Mouse (Mus musculus) hindbrain, embryonic 13.5 days (tissue): Measurements from ENCODE around the gene Olfr1416. TPM values are rescaled to one million over a fixed set of nuclear protein-coding genes. Genes with fewer than 3 reads are reported as not detected.
A peak's percentile ranks its signal among the peaks of the same experiment; 100 is the strongest.

Source experiments
- ATAC-seq: fragments of 200-750 bp; cut with Nextera tagmentation; 2 replicates; pipeline ENCODE4 v1.8.0; 2017; ENCODE audit warnings: moderate TSS enrichment; ENCODE audit not compliant: low FRiP score
- H3K27ac ChIP-seq: fragments of 300-500 bp; sonication (generic); 2 replicates; pipeline ENCODE4 v1.5.1; 2015; ENCODE audit warnings: inconsistent platforms, mild to moderate bottlenecking, moderate library complexity
- H3K27me3 ChIP-seq: fragments of 300-500 bp; sonication (generic); 2 replicates; pipeline ENCODE4 v1.6.1; 2015; ENCODE audit warnings: mild to moderate bottlenecking, inconsistent platforms
- H3K36me3 ChIP-seq: fragments of 300-500 bp; sonication (generic); 2 replicates; pipeline ENCODE4 v1.6.1; 2015; ENCODE audit warnings: mild to moderate bottlenecking, inconsistent platforms
- H3K4me1 ChIP-seq: fragments of 300-500 bp; sonication (generic); replicated peaks from 2 replicates; pipeline ENCODE4 v1.6.1; 2015; ENCODE audit warnings: inconsistent platforms
- H3K4me2 ChIP-seq: fragments of 300-500 bp; sonication (generic); 2 replicates; pipeline ENCODE4 v1.6.1; 2015; ENCODE audit warnings: inconsistent platforms, mild to moderate bottlenecking, moderate library complexity
- H3K4me3 ChIP-seq: fragments of 300-500 bp; sonication (generic); 2 replicates; pipeline ENCODE4 v1.5.1; 2015; ENCODE audit warnings: mild to moderate bottlenecking, inconsistent platforms
- H3K9ac ChIP-seq: fragments of 300-500 bp; sonication (generic); 2 replicates; pipeline ENCODE4 v1.6.1; 2015; ENCODE audit warnings: mild to moderate bottlenecking, inconsistent platforms
- H3K9me3 ChIP-seq: fragments of 300-500 bp; sonication (generic); 2 replicates; pipeline ENCODE4 v1.6.1; 2016; ENCODE audit warnings: inconsistent platforms
- WGBS: fragments of 180-500 bp; shearing (Covaris S2); methylation state at CpG from one replicate; pipeline ENCODE4 v1.1.7; 2015; 5-methylcytosine and 5-hydroxymethylcytosine counted together
- polyA plus RNA-seq: library from polyadenylated mRNA; unstranded; fragments of >200 nt; fragmentation: Nextera tagmentation; extraction: Ambion mirVana; gene quantifications from 2 replicates; pipeline ENCODE4 v1.2.1, GENCODE M21; 2015

Olfr1416 gene
- polyA plus RNA-seq, 1 experiment from 2014 or later = not detected

DNA sequence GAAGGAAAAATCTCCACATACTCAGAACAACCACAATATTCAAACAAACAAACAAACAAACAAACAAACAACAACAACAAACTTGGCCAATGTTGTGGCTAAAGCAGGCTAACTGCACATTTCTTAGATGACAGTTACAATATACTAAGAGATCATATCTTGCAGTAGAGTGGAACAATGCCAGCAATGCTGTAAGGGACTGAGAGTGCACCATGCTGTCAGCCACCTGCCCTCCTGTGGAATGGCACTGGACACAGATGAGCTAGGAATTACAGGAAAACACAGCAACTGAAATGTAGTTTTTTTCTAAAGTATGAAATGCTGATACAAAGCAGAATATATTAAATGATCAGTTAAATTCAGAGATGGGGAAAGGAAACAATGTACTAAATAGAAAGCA, 27.2 kb downstream of the Olfr1416 start:
- Histone ChIP-seq H3K27ac (no peak overlapping the region), H3K4me2 (no peak overlapping the region), H3K4me1 (no peaks in the 10 kb centered on the region), H3K36me3 (peaks cover 91% of the 10 kb centered on the region), H3K4me3 (no peak overlapping the region), H3K9me3 (no peaks in the 10 kb centered on the region), H3K27me3 (no peaks in the 10 kb centered on the region), H3K9ac (no peak overlapping the region)
- no peak for ATAC-seq

DNA sequence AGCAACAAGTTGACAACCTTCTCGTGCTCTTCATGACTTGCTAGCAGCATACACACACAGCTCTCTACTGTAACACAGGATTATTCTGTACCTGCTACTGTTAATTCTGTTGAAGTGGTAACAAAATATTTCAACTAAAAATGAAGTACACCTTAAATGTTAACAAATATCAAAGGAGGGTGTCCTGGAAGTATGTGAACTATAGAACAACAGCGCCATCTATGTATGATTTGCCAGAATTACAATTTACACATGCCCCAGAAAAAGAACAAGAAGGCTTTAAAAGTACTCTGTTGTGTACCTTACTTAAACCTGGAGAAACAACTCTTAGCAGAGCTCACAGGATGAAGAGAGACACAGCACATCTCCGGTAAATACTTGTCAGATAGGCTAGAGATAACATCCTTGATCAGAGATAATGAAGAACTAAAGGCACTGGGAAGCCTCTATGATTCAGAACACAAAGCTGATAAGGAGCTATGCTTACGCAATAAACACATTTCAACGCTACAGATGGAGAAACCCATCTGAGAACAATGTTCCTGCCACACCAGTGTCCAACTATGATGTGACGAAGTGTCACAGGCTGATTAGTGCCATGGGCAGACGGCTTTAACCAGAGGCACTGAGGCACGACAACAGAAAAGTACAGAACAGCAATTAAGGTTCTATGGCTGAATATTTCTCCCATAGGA, 31.0 kb downstream of the Olfr1416 start:
- Histone ChIP-seq H3K4me3 (no peak overlapping the region), H3K27me3 (no peaks in the 10 kb centered on the region), H3K4me2 (no peak overlapping the region), H3K36me3 (peaks cover 91% of the 10 kb centered on the region), H3K9ac (no peak overlapping the region), H3K27ac (no peak overlapping the region), H3K4me1 (no peaks in the 10 kb centered on the region), H3K9me3 (no peaks in the 10 kb centered on the region)
- WGBS = 80% methylated on average over 8 of the region's 8 CpGs
- ATAC-seq = no peak

- H3K9me3 ChIP-seq = no peaks in the 10 kb centered on the region
- peaks cover 92% of the 10 kb centered on the region for H3K36me3 ChIP-seq
- no peaks in the 10 kb centered on the region for H3K4me1 ChIP-seq
- 85% methylated on average over 3 of the region's 3 CpGs for WGBS
- no peak overlapping the region for H3K4me3 ChIP-seq
- no peak overlapping the region for H3K4me2 ChIP-seq
- H3K9ac ChIP-seq = no peak overlapping the region
- no peaks in the 10 kb centered on the region for H3K27me3 ChIP-seq
- ATAC-seq = no peak
- no peak overlapping the region for H3K27ac ChIP-seq
Observed at GRCm38 (mm10) chr1:92448293-92448692, 36.6 kb downstream of the Olfr1416 start.

DNA sequence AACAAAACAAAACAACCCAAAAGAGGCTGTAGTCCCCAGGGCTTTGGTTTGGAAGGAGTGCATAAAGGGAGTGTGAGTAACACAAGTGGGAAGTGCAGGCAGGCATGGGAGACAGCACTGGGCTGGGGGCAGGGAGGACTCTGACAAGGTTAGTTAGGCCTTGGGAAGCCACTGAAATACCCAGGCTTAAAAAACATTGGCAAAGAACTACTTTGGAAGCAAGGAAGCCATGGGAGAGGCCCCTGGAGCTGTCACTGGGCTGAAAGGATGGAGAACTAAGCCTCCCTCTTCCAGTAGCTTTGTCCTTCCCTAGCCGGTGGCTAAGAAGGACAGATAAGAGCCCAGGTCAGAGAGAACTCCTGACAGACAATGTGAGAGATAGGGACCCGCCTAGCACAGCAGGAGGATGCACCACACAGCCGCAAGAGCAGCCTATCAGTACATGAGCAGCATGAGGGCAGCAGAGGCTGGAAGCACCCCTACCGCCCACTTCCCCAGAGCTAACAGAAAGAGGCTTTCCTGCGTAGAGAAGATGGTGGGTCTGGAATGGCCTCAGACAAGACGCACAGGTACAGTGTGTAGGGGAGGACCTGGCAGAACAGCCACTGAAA, 43.4 kb downstream of the Olfr1416 start:
- WGBS = 69% methylated on average over 6 of the region's 6 CpGs
- H3K27me3 ChIP-seq = no peaks in the 10 kb centered on the region
- H3K36me3 ChIP-seq = peaks cover 74% of the 10 kb centered on the region
- H3K4me3 ChIP-seq = no peak overlapping the region
- H3K27ac ChIP-seq = no peak overlapping the region
- no peak overlapping the region for H3K4me2 ChIP-seq
- H3K9ac ChIP-seq = no peak overlapping the region
- H3K9me3 ChIP-seq = no peaks in the 10 kb centered on the region
- H3K4me1 ChIP-seq = peaks cover 20% of the 10 kb centered on the region
- no peak for ATAC-seq

DNA sequence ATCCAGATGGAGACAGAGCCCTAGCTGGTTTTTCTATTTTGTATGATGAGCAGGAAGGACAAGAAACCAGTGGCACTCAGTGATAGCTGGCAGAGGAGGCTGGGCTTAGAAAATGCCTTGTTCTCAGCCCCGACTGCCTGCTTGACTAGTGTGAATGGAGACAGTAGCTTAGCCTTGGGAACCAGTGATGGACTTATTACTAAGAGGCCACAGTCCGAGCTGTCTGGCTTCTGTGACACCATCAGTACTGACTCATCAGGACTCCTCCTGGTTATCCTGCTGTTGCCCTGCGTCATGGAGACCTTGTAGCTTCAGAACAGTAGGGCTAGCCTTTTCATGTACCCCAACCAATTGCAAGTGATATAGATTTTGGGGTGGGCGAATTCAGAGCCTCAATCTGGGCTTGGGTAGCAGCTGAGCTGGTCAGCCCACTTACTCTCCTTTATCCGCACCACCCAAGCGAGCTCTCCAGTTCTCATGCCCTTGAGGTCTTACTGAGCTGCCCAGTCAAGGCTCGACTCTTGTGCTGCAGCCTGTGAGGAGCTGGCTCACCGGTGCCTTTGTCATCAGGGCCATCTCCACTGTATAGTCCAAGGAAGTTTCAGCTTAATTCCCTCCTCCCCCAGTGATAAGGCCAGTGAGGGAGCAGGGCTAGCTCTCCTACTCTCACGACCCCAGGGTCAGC, 44.7 kb downstream of the Olfr1416 start:
- no peak overlapping the region for H3K4me2 ChIP-seq
- 96% methylated on average over 9 of the region's 9 CpGs for WGBS
- H3K36me3 ChIP-seq = peaks cover 63% of the 10 kb centered on the region
- H3K9me3 ChIP-seq = no peaks in the 10 kb centered on the region
- no peak overlapping the region for H3K27ac ChIP-seq
- H3K4me1 ChIP-seq = peaks cover 22% of the 10 kb centered on the region
- ATAC-seq = no peak
- H3K9ac ChIP-seq = no peak overlapping the region
- H3K27me3 ChIP-seq = no peaks in the 10 kb centered on the region
- H3K4me3 ChIP-seq = no peak overlapping the region

DNA sequence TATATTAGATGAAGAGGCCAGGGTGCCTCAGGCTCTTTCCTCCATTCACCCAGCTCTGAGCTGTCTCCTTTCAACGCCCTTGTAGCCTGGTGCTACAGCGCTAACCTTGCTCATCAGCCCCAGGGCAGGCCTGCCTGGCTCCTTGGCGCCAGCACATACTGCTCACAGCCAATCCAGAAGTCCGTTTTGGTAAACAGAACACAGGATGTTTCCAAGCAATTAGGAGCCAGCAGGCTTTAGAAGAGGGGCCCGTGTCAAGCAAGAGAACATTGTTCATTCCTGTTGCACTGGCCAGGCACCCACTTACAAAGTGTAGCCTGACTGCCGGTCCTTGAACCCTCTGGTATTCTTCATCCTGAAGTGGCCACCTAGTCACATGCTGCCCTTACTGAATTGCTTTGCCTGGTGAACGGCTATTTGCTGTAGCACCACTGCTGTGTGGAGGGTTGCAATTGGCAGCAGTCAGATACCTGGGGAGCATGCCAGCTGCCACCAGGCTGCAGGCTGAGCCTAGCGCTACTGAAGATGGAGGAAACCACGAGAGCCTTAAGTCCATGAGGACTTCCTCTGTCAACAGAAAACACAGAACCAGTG, 47.1 kb downstream of the Olfr1416 start:
- Histone ChIP-seq H3K4me3 (no peak overlapping the region), H3K36me3 (peaks cover 43% of the 10 kb centered on the region), H3K4me2 (no peak overlapping the region), H3K9ac (no peak overlapping the region), H3K9me3 (no peaks in the 10 kb centered on the region), H3K27ac (peak overlapping the region; percentile 30; the same call in 1 of the 2 replicates), H3K4me1 (peaks cover 22% of the 10 kb centered on the region), H3K27me3 (no peaks in the 10 kb centered on the region)
- WGBS = 59% methylated on average over 9 of the region's 9 CpGs
- ATAC-seq = peak; percentile 50; the same call in 1 of the 2 replicates

DNA sequence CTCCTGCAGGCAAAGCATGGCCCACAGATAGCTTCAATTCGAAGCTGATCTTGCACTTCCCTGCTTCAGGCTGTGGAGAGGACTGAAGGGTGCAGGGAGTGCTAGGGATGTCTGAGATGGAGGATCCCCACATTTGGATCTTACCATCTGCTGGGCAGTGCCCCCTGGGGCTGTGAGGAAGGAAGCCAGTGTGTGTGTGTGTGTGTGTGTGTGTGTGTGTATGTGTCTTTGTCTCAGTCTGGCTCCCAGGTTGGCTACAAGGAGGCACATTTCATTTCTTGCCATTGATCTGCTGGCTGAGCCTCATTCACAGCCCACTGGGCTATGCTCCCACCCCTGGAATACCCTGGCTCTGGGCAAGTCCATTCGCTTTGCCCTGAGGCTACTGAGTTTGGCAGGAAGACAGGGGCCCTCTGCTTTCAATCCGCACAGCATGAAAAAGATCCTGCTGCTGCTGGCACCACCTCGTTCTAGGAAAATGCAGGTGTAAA, 48.0 kb downstream of the Olfr1416 start:
- H3K9me3 ChIP-seq = no peaks in the 10 kb centered on the region
- no peak for ATAC-seq
- no peak overlapping the region for H3K4me2 ChIP-seq
- H3K4me3 ChIP-seq = no peak overlapping the region
- 52% methylated on average over 4 of the region's 4 CpGs for WGBS
- H3K36me3 ChIP-seq = peaks cover 34% of the 10 kb centered on the region
- peaks cover 28% of the 10 kb centered on the region for H3K4me1 ChIP-seq
- no peaks in the 10 kb centered on the region for H3K27me3 ChIP-seq
- H3K9ac ChIP-seq = peak overlapping the region; percentile 43; the same call in 1 of the 2 replicates
- peak overlapping the region; percentile 55; the same call in 1 of the 2 replicates for H3K27ac ChIP-seq

- no peak overlapping the region for H3K4me2 ChIP-seq
- H3K4me1 ChIP-seq = peaks cover 32% of the 10 kb centered on the region
- H3K27ac ChIP-seq = no peak overlapping the region
- peaks cover 19% of the 10 kb centered on the region for H3K36me3 ChIP-seq
- H3K27me3 ChIP-seq = no peaks in the 10 kb centered on the region
- ATAC-seq = no peak
- no peak overlapping the region for H3K4me3 ChIP-seq
- no peaks in the 10 kb centered on the region for H3K9me3 ChIP-seq
- H3K9ac ChIP-seq = no peak overlapping the region
- WGBS = 88% methylated on average over 1 of the region's 1 CpGs
Observed at GRCm38 (mm10) chr1:92434986-92435385, 49.9 kb downstream of the Olfr1416 start.

DNA sequence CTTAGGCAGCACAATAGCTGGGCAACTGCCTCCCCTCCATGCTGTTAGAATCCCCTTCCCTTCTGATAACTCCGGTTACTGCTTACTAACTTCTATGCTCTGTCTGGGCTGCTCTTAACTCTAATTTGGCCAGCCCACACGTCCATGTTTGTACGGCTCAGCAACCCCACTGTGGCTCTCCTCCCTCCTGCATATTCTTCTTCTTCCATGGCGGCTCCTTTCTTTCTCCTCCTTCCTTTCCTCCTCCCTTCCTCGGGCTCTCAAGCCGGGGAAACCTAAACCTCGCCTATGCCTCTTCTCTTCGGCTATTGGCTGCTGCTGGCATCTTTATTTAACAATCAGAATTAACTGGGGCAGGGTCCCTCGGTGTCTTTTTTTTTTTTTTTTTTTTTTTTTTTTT, 52.1 kb downstream of the Olfr1416 start:
- Histone ChIP-seq H3K36me3 (no peaks in the 10 kb centered on the region), H3K27me3 (no peaks in the 10 kb centered on the region), H3K27ac (no peak overlapping the region), H3K4me2 (no peak overlapping the region), H3K4me3 (no peak overlapping the region), H3K9ac (no peak overlapping the region), H3K4me1 (peaks cover 24% of the 10 kb centered on the region), H3K9me3 (no peaks in the 10 kb centered on the region)
- 69% methylated on average over 9 of the region's 9 CpGs for WGBS
- ATAC-seq = no peak

- no peaks in the 10 kb centered on the region for H3K27me3 ChIP-seq
- H3K4me3 ChIP-seq = no peak overlapping the region
- ATAC-seq = no peak
- H3K4me1 ChIP-seq = peaks cover 17% of the 10 kb centered on the region
- no peak overlapping the region for H3K27ac ChIP-seq
- WGBS = 40% methylated on average over 4 of the region's 4 CpGs
- no peaks in the 10 kb centered on the region for H3K36me3 ChIP-seq
- H3K4me2 ChIP-seq = no peak overlapping the region
- H3K9ac ChIP-seq = no peak overlapping the region
- no peaks in the 10 kb centered on the region for H3K9me3 ChIP-seq
Observed at GRCm38 (mm10) chr1:92432098-92432497, 52.8 kb downstream of the Olfr1416 start.

DNA sequence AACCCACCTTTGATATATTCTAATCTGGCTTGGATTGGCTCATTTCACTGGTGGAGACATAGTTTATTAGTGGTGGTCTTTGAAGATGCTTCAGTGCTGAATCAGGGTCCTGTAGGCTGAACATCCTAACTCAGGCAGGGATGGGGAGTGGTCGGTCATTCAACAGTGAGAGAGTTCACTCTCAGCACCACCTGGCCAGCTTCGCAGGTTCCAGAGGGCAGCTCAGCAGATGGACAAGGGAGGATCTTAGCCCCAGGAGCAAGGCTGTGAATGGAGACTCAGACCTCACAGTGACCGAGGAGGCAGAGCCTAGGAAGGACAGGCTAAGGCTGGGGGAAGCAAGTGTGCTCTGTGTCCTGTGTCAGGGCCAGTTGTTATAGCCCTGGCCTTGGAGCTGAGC, 53.5 kb downstream of the Olfr1416 start:
- Histone ChIP-seq H3K4me2 (no peak overlapping the region), H3K4me1 (peaks cover 10% of the 10 kb centered on the region), H3K4me3 (no peak overlapping the region), H3K9ac (no peak overlapping the region), H3K27ac (no peak overlapping the region; the same call in 1 of the 2 replicates), H3K9me3 (no peaks in the 10 kb centered on the region), H3K36me3 (no peaks in the 10 kb centered on the region), H3K27me3 (no peaks in the 10 kb centered on the region)
- no peak for ATAC-seq
- 76% methylated on average over 3 of the region's 3 CpGs for WGBS

- ATAC-seq = no peak
- H3K4me3 ChIP-seq = no peak overlapping the region
- H3K36me3 ChIP-seq = no peaks in the 10 kb centered on the region
- no peak overlapping the region for H3K4me2 ChIP-seq
- H3K9me3 ChIP-seq = no peaks in the 10 kb centered on the region
- no peaks in the 10 kb centered on the region for H3K27me3 ChIP-seq
- no peak overlapping the region for H3K27ac ChIP-seq
- WGBS = 97% methylated on average over 1 of the region's 1 CpGs
- no peak overlapping the region for H3K9ac ChIP-seq
- peaks cover 10% of the 10 kb centered on the region for H3K4me1 ChIP-seq
Observed at GRCm38 (mm10) chr1:92430991-92431390, 53.9 kb downstream of the Olfr1416 start.
